Mouse (Mus musculus) right cerebral cortex, postnatal 25 days (tissue): ENCODE measurements around the gene Rnf13.

Source experiments
- DNase-seq: peaks from one replicate; pipeline ENCODE4 v3.0.0; 2022

Gene Rnf13

DNA sequence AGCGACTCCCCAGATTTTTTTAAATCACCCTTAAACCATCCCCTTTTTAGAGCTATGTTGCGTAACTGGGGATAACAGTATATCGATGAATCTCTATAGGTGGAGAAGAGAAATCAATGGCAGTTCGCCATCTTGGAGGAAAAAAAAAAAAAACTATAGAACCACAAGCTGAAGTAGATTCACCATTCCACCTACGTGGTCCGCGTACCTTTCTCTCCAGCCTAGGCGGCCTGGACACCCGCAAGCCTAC lies 110.7 kb downstream of the Rnf13 start:
- no peak for DNase-seq

DNA sequence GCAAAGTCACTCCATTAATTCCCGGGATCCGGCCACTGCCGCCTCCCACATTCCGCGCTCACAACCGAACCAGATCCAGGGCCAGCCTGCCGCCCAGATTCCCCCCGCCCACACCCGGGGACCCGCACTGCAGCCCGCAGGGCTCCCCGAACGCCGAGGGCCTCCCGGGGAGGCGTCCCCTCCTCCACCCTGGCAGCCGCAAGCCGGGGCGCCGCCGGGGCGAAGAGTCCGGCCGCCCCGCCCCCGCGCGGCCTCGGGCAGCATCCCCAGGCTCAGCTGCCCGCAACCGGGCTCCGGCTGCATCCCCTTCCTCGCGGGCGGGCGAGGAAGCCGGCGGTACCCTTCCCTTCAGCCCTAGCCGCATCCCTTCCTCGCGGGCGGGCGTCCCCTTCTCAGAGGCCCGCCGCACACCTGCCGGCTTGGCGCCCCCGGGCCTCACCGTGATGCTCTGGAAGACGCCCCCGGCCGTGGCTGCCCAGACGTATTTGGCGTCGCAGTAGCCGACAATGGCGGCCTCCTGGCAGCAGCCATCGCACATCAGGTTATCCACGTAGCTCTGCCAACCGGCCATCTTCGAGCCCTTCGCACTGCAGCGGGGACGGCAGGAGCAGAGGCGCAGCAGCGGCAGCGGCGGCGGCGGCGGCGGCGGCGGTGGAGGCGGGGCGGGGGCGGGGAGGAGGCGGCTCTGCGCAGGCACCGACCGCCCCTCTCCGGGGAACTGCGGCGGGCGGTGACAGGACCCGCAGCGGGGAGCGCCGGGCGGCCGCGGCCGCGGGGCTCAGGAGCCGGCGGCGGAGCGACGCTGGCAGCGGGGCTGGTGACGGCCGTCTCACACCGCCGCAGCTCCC lies 111.3 kb downstream of the Rnf13 start:
- peak; percentile 69 for DNase-seq

GRCm38 (mm10) chr3:57847760-57848185 lies 111.9 kb downstream of the Rnf13 start, which contains the start of gene Pfn2:
Gene Pfn2 (minus strand): TSS chr3:57848079.
- DNase-seq: peak; percentile 87

DNA sequence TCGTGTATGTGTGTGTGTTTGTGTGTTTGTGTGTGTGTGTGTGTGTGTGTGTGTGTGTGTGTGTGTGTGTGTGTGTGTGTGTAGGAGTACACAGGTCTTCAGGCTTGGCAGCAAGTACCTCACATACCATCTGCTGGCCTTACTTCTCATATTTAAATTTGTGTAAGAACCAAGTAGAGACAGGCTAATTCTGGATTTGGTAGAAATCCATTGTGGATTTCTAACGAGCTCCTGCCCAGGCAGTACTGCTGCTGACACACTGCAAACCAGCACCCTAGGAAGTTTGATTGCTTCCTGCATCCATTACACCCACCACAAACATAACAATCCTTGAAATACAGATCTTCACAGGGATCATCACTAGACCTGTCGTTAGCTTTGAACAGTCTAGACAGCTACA lies 147.1 kb downstream of the Rnf13 start:
- peak; percentile 33 for DNase-seq
